Mouse (Mus musculus): ENCODE data around the gene Gjb6. TPM values are rescaled to one million over a fixed set of nuclear protein-coding genes. Genes with fewer than 3 reads are reported as not detected.

Gene Gjb6
- polyA plus RNA-seq, 1 experiment from 2014 or later: 0.27 TPM

DNA sequence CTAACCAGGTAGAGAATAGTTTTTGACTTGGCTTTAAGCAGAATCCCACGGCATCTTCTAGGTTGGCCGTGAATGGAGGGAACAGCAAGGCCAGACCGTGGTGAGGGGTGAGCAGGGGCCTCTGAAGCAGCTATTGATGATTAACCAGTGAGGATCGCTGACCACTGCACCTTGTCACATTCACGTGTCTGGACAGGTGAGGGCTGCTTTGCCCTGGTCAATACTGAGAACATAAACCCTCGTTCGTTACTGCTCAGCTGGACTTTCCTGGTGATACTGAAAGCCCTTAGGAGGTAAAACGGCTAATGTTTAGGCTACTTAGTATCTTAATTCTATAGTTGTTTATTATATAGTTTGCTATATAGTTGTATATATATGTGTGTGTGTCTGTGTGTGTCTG is 26.3 kb downstream of the Gjb6 start:
- WGBS: 67% methylated on average over 8 of the region's 8 CpGs
- Histone ChIP-seq H3K4me3 (no peak overlapping the region), H3K9ac (no peak overlapping the region), H3K27me3 (replicated peaks) (peaks cover 91% of the 10 kb centered on the region), H3K4me2 (no peak overlapping the region), H3K9me3 (no peaks in the 10 kb centered on the region), H3K4me1 (peaks cover 17% of the 10 kb centered on the region), H3K36me3 (no peaks in the 10 kb centered on the region), H3K27ac (replicated peaks) (no peak overlapping the region)
- no peak for ATAC-seq (ENCODE audit: extremely low read depth, insufficient number of reproducible peaks, low FRiP score, low TSS enrichment)

DNA sequence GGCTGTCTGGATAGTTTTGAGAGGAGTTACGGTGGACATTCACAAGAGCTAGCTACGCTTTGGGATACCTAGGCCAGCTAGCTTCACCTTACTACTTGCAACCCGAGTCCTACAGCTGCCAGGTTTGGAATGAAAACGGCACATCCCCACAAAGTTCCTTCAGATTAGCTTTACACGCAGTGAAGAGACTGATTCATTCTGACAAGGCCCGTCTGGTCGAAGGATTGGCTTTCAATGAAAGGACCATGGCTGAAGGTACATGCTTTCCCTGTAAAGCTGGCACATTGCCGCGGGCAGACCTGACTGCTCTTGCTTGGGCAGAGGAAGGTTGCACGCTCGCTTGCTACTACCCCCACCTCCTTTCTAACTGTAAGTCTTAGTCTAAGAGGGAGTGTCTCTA is 27.7 kb downstream of the Gjb6 start:
- Histone ChIP-seq H3K27me3 (replicated peaks) (peaks cover 88% of the 10 kb centered on the region), H3K27ac (replicated peaks) (no peak overlapping the region), H3K9ac (no peak overlapping the region), H3K4me2 (no peak overlapping the region), H3K36me3 (no peaks in the 10 kb centered on the region), H3K4me3 (no peak overlapping the region), H3K4me1 (peaks cover 17% of the 10 kb centered on the region), H3K9me3 (no peaks in the 10 kb centered on the region)
- ATAC-seq (ENCODE audit: extremely low read depth, insufficient number of reproducible peaks, low FRiP score, low TSS enrichment): no peak
- WGBS: 48% methylated on average over 11 of the region's 11 CpGs

DNA sequence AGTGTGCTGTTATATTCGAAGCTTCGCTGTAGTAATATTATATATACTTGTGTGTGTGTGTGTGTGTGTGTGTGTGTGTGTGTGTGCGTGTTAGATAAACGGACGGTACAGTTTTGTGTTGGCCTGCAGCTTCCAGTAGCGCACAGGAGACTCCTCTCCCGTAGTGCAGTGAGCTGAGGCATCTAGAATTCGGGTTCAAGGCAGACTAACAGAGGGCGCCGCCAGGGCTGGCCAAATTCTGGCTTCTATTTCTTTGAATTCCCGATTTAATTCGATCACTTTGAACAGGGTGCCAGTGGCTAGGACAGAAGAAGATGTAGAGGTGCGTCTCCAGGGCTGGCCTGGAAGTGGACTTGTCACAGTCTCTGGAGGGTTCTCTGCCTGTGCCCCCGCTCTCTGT is 28.3 kb downstream of the Gjb6 start:
- H3K9ac ChIP-seq: no peak overlapping the region
- H3K27ac ChIP-seq (replicated peaks): no peak overlapping the region
- peak overlapping the region; percentile 71 for H3K4me3 ChIP-seq
- peaks cover 17% of the 10 kb centered on the region for H3K4me1 ChIP-seq
- H3K36me3 ChIP-seq: no peaks in the 10 kb centered on the region
- H3K4me2 ChIP-seq: peak overlapping the region; percentile 98
- peaks cover 88% of the 10 kb centered on the region for H3K27me3 ChIP-seq (replicated peaks)
- H3K9me3 ChIP-seq: no peaks in the 10 kb centered on the region
- WGBS: 10% methylated on average over 14 of the region's 14 CpGs
- no peak for ATAC-seq (ENCODE audit: extremely low read depth, insufficient number of reproducible peaks, low FRiP score, low TSS enrichment)

DNA sequence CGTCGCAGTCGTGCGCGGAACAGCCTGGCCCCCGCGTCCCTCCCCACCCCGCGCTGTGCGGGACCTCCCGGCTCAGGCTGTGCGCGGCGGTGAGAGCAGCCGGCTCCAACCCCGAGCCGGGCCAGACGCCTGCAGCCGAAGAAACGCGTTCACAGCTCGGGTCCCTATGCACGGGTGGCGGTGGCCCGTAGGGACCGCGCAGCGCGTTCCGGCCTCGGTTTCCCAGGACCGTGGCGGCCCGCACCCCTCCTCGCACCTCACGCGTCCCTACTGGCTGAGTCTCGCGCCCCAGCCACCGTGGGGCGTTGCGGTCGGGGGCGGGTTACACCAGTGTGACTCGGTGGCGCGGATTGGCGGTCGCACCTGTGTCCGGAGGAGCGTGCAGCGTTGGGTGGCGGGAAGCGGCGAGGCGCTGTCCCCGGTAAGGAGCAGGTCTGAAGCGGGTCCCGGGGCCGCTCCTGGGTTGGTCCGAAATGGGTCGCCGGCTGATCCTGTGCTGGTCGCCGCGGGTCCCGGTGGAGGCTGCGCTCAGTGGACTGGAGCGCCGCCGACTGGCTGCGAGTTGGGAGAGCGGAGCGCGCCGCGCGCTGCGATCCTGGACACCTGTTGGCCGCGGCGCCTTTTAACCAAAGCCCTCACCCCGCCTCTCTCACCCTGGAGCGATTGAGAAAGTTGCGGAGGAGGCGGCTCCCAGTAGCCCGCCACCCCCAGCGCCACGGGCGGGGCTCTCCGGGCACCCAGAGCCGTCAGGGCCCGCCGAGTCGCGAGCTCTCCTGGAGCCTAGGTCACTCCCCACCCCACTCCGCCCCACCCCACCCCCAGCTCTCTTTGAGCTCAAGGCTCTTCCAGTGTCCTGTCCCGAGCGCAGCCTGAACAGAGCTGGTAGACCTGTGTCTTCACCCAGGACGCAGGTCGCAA is 29.0 kb downstream of the Gjb6 start, which contains the start of gene Gjb2:
Gene Gjb2, minus strand, starts transcription at position 597 of the 918 bp plus-strand sequence.
- H3K4me2 ChIP-seq: peak within 1 kb of the TSS; percentile 98
- H3K9me3 ChIP-seq: no peaks in the 10 kb centered on the region
- ATAC-seq (ENCODE audit: extremely low read depth, insufficient number of reproducible peaks, low FRiP score, low TSS enrichment): peak; percentile 37
- peaks cover 84% of the 10 kb centered on the region for H3K27me3 ChIP-seq (replicated peaks)
- peak within 1 kb of the TSS; percentile 76 for H3K9ac ChIP-seq
- no peak within 1 kb of the TSS for H3K27ac ChIP-seq (replicated peaks)
- peaks cover 17% of the 10 kb centered on the region for H3K4me1 ChIP-seq
- under 1% methylated on average over 101 of the region's 101 CpGs for WGBS
- H3K4me3 ChIP-seq: peak within 1 kb of the TSS; percentile 71
- H3K36me3 ChIP-seq: no peaks in the 10 kb centered on the region

DNA sequence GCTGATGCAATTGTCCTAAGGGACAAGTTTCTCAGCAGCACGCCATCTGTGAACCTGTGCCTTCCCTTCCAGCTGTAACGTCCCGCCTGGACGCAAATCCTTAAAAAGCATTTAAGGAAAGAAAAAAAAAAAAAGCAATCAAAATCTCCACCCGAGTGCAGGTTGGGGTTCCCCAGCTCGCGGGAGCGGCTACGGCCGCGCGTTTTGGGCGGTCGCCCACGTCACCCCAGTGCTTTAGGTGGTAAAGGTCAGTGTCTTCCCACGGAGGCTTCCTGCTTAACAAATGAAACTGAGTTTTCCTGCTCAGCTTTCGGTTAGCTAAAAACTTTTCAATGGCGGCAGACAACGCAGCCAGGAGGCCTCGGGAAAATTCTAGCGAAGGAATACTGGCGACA is 29.7 kb downstream of the Gjb6 start:
- H3K4me1 ChIP-seq: peaks cover 17% of the 10 kb centered on the region
- WGBS: 3% methylated on average over 22 of the region's 22 CpGs
- no peak for ATAC-seq (ENCODE audit: extremely low read depth, insufficient number of reproducible peaks, low FRiP score, low TSS enrichment)
- no peak overlapping the region for H3K27ac ChIP-seq (replicated peaks)
- peak overlapping the region; percentile 71 for H3K4me3 ChIP-seq
- peak overlapping the region; percentile 76 for H3K9ac ChIP-seq
- H3K27me3 ChIP-seq (replicated peaks): peaks cover 84% of the 10 kb centered on the region
- no peaks in the 10 kb centered on the region for H3K36me3 ChIP-seq
- H3K4me2 ChIP-seq: peak overlapping the region; percentile 98
- H3K9me3 ChIP-seq: no peaks in the 10 kb centered on the region

DNA sequence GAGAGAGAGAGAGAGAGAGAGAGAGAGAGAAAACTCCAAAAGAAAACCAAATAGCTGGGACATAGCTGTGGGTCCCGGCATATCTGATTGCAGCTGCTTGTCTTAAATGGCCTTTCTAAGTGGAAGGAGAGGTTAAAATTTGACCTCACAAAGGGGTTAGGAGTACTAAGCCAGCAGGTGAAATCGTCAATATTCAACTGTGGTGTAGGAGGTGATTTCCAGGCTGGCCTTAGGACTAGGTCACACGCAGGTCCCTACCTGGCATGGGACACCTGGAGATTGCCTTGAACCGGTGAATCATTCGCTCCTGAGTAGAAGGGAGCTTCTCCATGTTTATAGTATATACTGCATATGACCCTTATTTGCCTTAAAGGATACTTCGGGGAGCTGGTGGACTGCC is 30.3 kb downstream of the Gjb6 start:
- no peaks in the 10 kb centered on the region for H3K9me3 ChIP-seq
- peak overlapping the region; percentile 98 for H3K4me2 ChIP-seq
- no peak for ATAC-seq (ENCODE audit: extremely low read depth, insufficient number of reproducible peaks, low FRiP score, low TSS enrichment)
- H3K9ac ChIP-seq: no peak overlapping the region
- no peak overlapping the region for H3K27ac ChIP-seq (replicated peaks)
- 56% methylated on average over 6 of the region's 6 CpGs for WGBS
- peaks cover 81% of the 10 kb centered on the region for H3K27me3 ChIP-seq (replicated peaks)
- H3K36me3 ChIP-seq: no peaks in the 10 kb centered on the region
- H3K4me3 ChIP-seq: peak overlapping the region; percentile 71; the same call in 1 of the 2 replicates
- H3K4me1 ChIP-seq: peaks cover 17% of the 10 kb centered on the region

DNA sequence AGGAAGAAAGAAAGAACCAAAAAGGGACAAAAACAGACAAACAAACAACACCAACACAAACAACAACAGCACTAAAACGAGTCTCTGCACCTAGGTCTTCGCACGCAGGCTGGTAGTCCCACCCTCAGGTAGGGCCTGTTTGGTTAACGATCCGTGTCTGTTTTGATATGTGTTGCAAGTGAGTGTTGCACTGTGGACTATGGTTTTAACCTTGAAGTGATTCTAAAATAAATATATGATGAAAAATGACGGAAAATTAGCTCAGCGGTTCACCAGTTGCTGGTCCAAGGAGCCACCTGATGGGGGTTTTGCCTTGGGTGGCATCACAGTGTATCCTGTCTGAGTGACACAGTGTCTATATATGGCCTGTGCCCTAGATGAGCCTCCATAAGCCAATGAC is 31.8 kb downstream of the Gjb6 start:
- H3K4me3 ChIP-seq: no peak overlapping the region
- no peaks in the 10 kb centered on the region for H3K36me3 ChIP-seq
- no peak overlapping the region for H3K27ac ChIP-seq (replicated peaks)
- no peaks in the 10 kb centered on the region for H3K9me3 ChIP-seq
- H3K4me1 ChIP-seq: peaks cover 17% of the 10 kb centered on the region
- H3K4me2 ChIP-seq: no peak overlapping the region
- WGBS: 85% methylated on average over 7 of the region's 7 CpGs
- peaks cover 66% of the 10 kb centered on the region for H3K27me3 ChIP-seq (replicated peaks)
- H3K9ac ChIP-seq: no peak overlapping the region
- ATAC-seq (ENCODE audit: extremely low read depth, insufficient number of reproducible peaks, low FRiP score, low TSS enrichment): no peak

DNA sequence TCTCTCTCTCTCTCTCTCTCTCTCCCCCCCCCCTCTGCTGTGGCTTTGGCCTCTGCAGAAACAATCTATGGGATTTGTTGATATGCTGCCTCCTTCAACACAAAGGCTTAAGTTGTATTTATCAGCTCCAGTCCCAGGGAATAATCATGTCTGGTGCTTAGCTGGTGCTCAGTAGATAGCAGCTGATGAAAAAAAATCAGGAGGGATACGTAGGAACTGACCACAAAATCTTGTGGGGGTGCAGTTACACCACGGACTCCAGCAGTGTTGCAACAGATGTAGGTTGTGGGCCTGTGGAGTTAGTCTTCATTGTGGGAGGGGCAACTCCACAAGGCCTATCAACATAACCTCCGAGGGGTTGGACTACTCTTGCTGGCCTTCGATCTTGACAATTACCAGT is 37.6 kb downstream of the Gjb6 start:
- Histone ChIP-seq H3K27ac (replicated peaks) (no peak overlapping the region), H3K9ac (no peak overlapping the region), H3K4me2 (no peak overlapping the region), H3K9me3 (no peaks in the 10 kb centered on the region), H3K4me1 (no peaks in the 10 kb centered on the region), H3K27me3 (replicated peaks) (peaks cover 19% of the 10 kb centered on the region), H3K4me3 (no peak overlapping the region), H3K36me3 (no peaks in the 10 kb centered on the region)
- no peak for ATAC-seq (ENCODE audit: extremely low read depth, insufficient number of reproducible peaks, low FRiP score, low TSS enrichment)
- 43% methylated on average over 4 of the region's 4 CpGs for WGBS

DNA sequence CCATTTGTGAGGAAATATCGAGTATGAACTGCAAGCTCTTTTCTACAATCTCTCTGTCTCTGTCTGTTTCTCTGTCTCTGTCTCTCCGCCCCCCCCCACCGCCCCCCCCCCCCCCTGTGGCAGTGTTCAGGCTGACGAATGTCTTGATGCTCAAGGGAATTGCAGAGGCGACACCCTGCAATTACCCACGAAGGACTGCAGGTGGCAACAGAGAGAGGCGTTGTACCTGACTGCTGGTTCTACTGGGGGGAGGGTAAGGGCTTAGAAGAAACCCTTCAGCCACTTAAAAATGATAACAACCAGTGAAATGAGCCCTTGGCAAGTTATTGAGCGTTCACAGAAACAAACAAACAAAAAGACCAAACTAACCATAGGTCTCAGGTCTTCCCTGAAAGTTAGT is 40.4 kb downstream of the Gjb6 start:
- Histone ChIP-seq H3K27me3 (replicated peaks) (peaks cover 8% of the 10 kb centered on the region), H3K27ac (replicated peaks) (no peak overlapping the region), H3K9ac (no peak overlapping the region), H3K36me3 (no peaks in the 10 kb centered on the region), H3K4me1 (no peaks in the 10 kb centered on the region), H3K4me2 (no peak overlapping the region), H3K9me3 (no peaks in the 10 kb centered on the region), H3K4me3 (no peak overlapping the region)
- 9% methylated on average over 8 of the region's 8 CpGs for WGBS
- ATAC-seq (ENCODE audit: extremely low read depth, insufficient number of reproducible peaks, low FRiP score, low TSS enrichment): no peak

DNA sequence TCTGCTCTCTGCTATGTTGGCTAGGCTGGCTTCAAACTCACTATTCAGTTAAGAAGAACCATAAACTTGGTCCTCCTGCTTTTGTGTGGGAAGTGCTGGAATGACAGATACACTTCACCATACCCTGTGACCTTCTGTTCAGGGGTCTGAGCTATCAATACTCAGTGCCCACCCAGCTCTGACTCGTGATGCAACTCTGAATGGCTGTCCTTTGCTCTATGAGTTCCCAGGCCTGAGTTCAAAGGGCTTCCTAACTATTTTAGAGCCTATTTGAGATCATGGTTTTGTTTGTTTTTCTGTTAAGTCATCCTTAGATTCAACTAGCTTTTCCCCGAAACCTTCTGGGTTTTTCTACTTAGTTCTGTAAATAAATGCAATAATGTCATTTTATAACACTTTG is 43.4 kb downstream of the Gjb6 start:
- ATAC-seq (ENCODE audit: extremely low read depth, insufficient number of reproducible peaks, low FRiP score, low TSS enrichment): no peak
- Histone ChIP-seq H3K36me3 (no peaks in the 10 kb centered on the region), H3K9ac (no peak overlapping the region), H3K4me3 (no peak overlapping the region), H3K4me1 (peaks cover 7% of the 10 kb centered on the region; the same call in 1 of the 2 replicates), H3K27ac (replicated peaks) (no peak overlapping the region), H3K4me2 (no peak overlapping the region), H3K9me3 (no peaks in the 10 kb centered on the region), H3K27me3 (replicated peaks) (0 out of 2 replicates have a peak, but pooled peaks cover 9% of the 10 kb centered on the region)
- WGBS: 49% methylated on average over 2 of the region's 2 CpGs

DNA sequence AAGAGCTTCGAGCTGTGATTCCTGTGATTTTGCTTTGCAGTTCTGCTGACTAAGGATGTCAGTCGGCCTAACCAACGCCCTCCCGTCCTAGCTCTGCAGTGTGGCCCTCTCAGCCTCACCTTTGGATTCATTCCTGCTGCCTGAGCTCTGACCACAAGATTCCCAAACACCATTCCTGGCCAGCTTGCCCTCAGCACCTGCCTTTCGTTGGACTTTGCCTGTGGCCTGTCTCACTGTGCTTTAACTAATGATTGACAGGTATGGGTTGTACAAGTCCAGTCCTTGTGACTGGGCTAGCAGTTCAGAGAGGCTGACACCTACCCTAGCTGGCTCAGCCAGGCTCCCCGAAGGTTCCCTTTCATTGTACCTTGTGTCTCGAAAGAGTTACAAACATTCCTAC is 44.3 kb downstream of the Gjb6 start:
- 73% methylated on average over 7 of the region's 7 CpGs for WGBS
- Histone ChIP-seq H3K9me3 (no peaks in the 10 kb centered on the region), H3K27me3 (replicated peaks) (0 out of 2 replicates have a peak, but pooled peaks cover 9% of the 10 kb centered on the region), H3K4me3 (no peak overlapping the region), H3K4me1 (peaks cover 16% of the 10 kb centered on the region), H3K9ac (no peak overlapping the region), H3K4me2 (no peak overlapping the region), H3K36me3 (no peaks in the 10 kb centered on the region), H3K27ac (replicated peaks) (no peak overlapping the region)
- no peak for ATAC-seq (ENCODE audit: extremely low read depth, insufficient number of reproducible peaks, low FRiP score, low TSS enrichment)
